Mouse (Mus musculus): ENCODE results near the gene Hspa4l. TPM values are rescaled to one million over a fixed set of nuclear protein-coding genes. Genes with fewer than 3 reads are reported as not detected.

Gene Hspa4l
- 100 to 1,000 TPM; 102 to 160 TPM for total RNA-seq (2021)
- long read RNA-seq, experiment 1, full-length matches to known transcripts: 87 of 94 reads
- long read RNA-seq, experiment 1, partial matches to known transcripts: 4 of 94 reads
- long read RNA-seq, experiment 1, other reads (novel, unspliced or antisense): 3 of 94 reads
- long read RNA-seq, experiment 2, full-length matches to known transcripts: 90 of 114 reads
- long read RNA-seq, experiment 2, partial matches to known transcripts: 17 of 114 reads
- long read RNA-seq, experiment 2, other reads (novel, unspliced or antisense): 7 of 114 reads

DNA sequence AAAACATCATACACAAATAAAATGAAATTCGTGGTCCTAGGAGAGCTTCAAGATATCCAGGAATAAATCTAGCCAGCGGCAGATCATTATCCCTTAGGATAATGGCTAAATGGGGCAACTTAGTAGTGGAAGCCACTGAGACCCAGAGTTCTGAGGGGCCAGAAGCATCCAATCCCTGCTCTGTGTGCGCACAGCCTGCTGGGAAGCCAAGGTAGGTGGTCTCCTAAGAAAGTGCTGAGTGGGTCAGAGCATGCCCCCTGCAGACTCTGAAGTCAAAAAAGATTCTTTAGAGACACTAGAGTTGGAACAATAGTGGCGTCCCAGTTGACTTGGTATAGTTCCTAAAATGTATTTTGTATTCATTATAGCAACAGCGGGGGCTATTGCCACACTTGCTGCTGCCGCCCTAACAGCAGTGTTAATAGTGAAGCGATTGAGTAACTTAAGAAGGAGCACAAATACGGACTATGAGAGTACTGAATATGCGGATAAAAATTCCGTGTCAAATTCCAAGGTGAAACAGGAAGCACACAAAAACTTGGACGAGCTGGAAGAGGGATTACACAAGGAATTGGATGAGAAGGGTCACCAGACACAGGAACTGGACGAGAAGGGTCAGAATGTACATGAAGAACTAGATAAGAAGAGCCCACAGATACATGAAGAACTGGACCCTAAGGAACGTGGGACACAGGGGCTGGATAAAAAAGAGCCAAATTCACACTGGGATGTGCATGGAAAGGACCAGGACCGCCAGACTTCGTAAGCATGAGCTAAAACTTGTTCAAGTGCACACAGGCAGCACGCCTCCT lies at the start of gene Hspa4l:
Gene Hspa4l (plus strand): TSS at position 472 of the 812 bp plus-strand sequence.
- no peak for DNase-seq (ENCODE audit: low spot score in 2 of 2)

DNA sequence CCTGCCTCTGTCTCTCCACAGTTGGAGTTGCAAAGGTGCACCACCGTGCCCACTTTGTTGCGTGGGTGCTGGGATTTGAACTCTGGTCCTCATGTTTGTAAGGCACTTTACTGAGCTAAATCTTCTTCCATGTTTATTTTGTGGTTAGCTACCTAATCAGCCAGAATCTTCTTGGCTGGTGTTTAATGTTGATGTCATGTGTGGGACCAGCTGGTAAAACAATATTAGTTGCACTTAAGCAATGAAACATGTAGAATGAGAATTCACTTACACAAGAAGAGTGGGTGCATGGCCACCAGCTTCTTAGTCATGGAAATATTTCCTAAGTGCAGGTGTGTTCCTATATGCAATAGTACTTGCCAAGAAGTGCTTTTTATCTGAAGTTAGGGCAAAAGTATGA lies 49.1 kb upstream of the Hspa4l start:
- no peak for DNase-seq (ENCODE audit: low spot score in 2 of 2)

DNA sequence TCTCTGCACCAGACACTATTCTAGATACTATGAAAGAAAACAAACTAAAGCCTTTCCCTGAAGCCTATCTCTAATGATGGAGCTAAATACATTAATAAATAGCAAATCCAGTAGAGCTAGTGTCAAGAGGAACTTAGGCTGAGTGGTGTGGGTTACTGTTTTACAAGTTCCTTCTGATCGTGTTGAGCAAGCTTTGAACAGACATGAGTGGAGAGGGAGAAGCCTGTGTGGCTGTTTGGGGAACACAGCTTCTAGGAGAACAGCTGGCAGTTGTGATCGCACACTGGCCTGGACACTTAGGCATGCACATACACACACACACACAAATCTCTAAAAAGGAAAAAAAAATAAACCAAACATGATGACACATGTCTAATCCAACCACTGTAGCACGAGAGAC lies 45.5 kb upstream of the Hspa4l start:
- DNase-seq (ENCODE audit: low spot score in 2 of 2): no peak

DNA sequence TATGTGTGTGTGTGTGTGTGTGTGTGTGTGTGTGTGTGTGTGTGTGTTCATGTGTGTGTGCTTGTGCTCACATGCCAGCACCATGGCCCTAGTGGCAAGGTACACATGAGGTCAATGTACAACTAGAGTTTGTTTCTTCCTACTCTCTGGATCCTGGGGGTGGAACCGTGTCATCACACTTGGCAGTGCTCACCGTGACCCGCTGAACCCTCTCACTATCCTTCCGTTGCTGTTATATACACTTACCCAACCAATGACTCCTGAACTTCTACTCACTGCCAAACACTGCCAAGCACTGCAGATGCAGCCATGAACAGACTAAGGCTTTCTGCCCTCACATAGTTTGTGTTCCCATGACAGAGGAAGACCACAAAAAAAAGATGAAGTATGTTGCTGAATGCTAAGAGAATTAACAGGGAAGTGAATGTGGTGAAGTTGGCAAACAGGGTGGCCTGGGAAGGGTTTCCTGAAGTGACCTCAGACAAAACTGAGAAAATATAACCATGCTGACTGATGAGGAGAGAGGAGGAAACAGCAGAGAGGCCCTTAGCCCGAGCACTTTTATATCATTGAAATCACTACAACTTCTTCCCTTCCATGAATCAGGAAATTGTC lies 39.4 kb upstream of the Hspa4l start:
- DNase-seq (ENCODE audit: low spot score in 2 of 2): no peak

DNA sequence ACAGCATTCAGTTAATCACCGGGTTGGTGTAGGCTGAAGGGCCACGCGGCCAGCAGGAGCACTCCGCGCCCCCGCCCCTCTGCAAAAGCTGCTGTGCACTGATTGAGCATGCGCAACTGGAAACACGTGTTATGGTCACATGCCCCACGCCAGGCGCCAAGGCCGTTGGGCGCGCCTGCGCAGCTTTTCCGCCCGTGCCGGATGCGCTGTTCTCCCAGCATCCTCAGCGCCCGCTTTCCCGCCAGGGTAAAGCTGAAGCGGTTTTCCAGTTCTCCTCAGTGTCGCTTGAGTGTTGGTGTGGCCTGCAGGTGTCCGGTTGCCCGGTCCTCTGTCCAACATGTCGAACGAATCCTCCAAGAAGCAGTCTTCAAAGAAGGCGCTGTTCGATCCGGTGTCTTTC lies 35.6 kb upstream of the Hspa4l start, which contains the start of gene Slc25a31:
Gene Slc25a31 (plus strand): TSS at position 201 of the 400 bp plus-strand sequence.
- no peak for DNase-seq (ENCODE audit: low spot score in 2 of 2)

DNA sequence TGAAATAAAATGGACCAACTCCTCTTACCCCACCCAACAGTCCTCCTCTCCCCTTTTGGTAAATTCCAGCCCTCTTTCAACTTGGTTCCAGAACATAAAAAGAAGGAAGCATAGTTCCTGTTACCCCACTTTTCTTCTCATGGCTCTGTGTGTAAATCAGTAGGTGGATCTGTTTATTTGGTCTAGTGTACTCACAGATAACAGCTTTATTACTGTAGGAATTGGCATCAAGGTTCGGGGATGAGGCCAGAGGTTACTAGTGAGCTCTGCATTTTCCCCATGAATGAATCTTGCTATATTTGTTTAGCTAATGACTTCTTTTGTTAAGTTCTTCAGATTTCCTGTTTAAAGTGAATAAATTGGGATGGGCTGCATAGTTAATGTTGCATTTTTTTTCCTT lies 28.2 kb upstream of the Hspa4l start:
- no peak for DNase-seq (ENCODE audit: low spot score in 2 of 2)

GRCm38 (mm10) chr3:40719022-40719421 lies 25.3 kb upstream of the Hspa4l start:
- DNase-seq (ENCODE audit: low spot score in 2 of 2): no peak

- DNase-seq (ENCODE audit: low spot score in 2 of 2): no peak
Measured at GRCm38 (mm10) chr3:40738381-40738912, 5.8 kb upstream of the Hspa4l start.

DNA sequence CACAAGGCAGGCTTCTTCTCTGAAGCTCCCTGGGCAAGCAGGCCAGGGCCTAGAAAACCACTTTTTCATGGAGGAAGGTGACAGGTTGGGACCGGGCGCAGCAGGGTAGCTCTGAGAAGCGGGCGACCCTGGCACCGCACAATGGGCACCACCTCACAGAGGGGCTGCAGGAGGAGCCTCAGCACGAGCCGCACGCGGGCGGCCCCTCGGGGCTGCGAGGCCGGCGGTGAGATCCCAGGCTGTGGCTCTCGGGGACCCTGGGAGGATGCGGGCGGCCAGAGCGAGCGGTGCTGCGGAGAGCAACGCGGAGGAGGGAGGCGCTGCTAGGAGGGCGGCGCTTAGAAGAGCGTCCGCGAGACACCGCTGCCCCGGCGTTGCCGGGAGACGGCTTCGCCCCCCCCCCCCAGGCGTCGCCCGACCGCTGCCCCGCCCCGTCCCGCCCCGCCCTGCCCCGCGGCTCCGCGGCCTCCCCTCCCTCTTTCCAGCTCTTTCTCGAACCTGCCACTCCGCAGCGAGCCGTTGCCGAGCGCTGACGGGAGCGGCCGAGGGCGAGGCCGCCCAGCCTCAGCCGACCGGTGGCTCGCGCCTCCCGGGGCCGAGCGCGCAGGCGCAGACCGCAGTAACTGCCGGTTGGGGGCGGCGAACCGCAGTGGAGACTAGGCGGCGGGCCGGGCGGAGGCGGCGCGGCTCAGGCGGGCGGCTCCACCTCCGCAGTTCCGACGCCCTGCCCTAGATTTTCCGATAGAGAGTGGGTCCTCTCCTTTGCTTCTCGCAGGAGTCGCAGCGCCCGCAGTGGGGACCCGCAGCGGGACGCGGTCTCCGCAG lies 753 bp downstream of the Hspa4l start:
- peak; percentile 94 to 96 for DNase-seq (ENCODE audit: low spot score in 2 of 2)

DNA sequence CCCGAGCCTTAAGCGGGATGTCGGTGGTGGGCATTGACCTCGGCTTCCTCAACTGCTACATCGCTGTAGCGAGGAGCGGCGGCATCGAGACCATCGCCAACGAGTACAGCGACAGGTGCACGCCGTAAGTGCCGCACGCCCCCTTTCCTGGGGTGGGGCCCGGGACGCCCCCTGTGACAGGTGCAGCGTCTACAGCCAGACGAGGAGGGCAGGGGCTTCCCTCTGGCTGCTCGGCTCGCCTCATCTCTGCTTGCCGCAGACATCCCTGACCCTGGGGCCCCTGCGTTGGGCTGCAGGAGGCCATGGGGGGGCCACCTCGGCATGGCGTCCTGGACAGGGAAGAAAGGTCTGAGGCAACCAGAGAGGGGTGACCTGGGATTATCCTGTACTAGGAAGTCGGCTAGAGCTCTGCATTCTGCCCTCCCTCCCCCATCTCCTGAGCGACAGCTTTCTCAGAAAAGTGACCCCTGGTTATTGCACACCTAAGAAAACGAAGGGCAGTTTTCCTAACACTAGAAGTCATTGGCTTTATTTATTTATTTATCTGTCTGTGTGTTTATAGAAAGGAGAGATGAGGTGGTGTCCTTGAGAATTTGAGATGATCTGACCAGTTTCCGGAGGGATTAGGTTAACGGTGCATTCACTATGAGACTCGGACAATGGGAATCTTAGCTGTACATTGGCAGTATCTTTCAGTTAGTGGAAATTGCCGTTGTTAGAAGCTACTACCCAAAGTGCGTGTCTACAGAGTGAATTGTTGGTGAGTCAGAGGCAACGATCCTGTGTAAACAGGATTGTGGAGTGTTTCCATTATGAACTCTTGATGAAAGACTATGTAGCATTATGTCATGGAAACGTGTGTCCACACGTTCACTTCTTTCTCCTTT lies 1.6 kb downstream of the Hspa4l start:
- DNase-seq (ENCODE audit: low spot score in 2 of 2): peak in 1 of 2 experiments; percentile 18

DNA sequence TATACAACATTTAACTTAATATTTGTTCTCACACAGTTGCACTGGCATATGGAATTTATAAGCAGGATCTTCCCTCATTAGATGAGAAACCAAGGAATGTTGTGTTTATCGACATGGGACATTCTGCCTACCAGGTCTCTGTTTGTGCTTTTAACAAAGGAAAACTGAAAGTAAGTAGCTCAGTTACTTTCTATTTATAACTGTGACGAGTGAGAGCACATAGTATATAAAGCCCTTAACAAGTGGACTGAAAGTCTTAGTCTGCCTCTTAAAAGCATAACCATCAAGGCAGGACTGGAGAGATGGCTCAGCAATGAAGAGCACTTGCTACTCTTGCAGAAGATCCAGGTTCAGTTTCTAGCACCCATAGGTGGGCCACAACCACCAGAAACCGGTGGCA lies 16.5 kb downstream of the Hspa4l start:
- DNase-seq (ENCODE audit: low spot score in 2 of 2): no peak

DNA sequence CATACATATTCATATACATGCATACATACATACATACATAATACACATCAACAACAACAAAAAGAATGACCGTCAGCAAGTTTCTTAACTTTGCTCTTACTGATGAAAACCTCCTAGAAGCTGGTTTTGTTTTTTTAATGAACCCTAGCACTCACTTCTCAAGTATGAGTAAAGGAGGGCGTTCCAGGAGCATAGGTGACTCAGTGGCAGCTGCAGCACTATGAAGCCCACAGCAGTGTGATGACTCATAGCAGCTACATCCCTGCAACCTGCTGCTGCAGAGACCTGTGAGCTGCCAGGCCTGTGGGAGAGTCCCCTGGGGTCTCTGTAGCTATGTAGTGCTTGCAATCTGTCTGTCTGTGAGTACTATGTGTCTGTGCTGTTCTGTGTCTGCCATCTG lies 17.0 kb downstream of the Hspa4l start:
- DNase-seq (ENCODE audit: low spot score in 2 of 2): no peak

- no peak for DNase-seq (ENCODE audit: low spot score in 2 of 2)
Measured at GRCm38 (mm10) chr3:40793783-40794182, 49.5 kb downstream of the Hspa4l start.

- no peak for DNase-seq (ENCODE audit: low spot score in 2 of 2)
Measured at GRCm38 (mm10) chr3:40798054-40798453, 53.8 kb downstream of the Hspa4l start.

GRCm38 (mm10) chr3:40798500-40798899 lies 54.2 kb downstream of the Hspa4l start:
- DNase-seq (ENCODE audit: low spot score in 2 of 2): peak; percentile 20 to 38

DNA sequence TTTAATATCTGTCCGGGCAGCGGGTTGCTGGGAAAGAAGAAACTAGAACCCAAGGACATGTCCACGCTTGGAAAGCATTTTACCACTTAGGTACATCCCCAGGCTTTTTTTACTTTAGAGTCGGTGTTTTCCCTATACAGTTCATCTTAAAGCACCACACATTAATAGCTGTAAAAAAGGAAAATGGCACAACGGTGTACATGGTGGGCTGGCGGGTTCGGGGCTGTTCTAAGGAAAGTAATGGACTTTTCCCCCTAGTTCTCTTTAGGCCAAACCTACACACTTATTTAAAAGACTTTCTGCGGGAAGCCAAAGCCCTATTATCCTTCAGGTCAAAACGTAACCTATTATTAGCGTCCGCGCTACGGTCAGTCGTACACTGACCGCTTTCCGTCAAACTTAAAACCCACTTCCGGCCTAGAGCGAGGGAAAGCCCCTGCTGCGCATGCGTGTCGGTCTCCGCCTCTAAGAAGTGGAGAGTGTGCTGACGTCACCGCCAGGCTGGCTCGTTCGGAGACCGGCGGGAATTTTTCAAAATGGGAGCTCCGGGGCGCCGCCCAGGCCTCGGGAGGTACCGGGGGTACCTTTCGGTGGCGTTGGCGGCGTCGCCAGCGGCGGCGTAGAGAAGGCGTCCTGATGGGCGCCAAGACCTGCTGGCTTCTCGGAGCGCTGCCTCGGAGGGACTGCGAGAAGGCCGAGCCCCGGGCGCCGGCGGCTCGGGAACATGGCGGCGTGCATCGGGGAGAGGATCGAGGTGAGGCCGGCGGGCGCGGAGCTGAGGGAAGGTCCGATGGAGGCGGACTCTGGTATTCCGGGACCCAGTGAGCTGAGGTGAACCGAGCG lies 55.5 kb downstream of the Hspa4l start, which contains the start of gene Plk4:
Gene Plk4 (plus strand): TSS at position 490 of the 843 bp plus-strand sequence.
- peak; percentile 95 for DNase-seq (ENCODE audit: low spot score in 2 of 2)

DNA sequence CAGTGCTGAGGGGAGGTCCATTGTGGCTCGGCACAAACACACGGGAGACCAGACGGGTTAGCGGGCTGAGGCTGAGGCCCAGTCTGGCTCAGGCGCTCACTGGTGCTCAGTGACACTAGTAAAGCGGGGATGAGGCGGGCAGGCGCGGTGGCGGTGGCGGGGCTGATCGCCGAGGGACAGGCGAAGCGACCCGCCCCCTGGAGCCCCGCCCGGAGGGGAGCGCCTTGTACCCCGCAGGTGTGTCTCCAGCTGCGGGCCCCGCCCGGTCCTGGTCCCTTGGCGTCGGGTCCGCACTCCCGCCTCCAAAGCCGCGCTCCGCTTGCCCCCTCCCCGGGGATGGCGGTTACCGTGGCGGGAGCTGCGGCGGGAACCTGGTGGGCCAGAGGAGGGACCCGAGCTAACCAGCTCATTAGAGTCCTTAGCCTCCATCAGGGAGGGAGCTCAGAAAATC lies 56.1 kb downstream of the Hspa4l start:
- DNase-seq (ENCODE audit: low spot score in 2 of 2): peak in 1 of 2 experiments; percentile 43

GRCm38 (mm10) chr3:40806871-40807270 lies 62.6 kb downstream of the Hspa4l start:
- DNase-seq (ENCODE audit: low spot score in 2 of 2): no peak

DNA sequence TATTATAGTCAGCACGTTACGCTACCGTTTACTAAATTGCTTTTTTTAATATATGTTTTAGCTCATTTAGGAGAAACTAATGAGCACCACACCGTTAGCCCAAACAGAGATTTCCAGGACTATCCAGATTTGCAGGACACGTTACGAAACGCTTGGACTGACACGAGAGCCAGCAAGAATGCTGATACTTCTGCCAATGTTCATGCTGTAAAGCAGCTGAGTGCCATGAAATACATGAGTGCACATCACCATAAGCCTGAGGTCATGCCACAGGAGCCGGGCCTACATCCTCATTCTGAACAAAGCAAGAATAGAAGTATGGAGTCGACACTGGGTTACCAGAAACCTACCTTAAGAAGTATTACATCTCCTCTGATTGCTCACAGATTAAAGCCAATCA lies 64.4 kb downstream of the Hspa4l start:
- DNase-seq (ENCODE audit: low spot score in 2 of 2): no peak

Measured in adrenal gland, adult 18-20 months (tissue).